Mouse (Mus musculus) T-helper 17 cell (primary cell): ENCODE measurements at regions not wholly inside any gene's neighbourhood (a gene's known extent, or its start where the extent isn't known, plus 50 kb on each side); places are given as distances from the start of the nearest gene placed in this dataset.

Source experiments
- in situ Hi-C, 2 experiments: fragments of 300-600 bp; cut with MboI, MseI; formaldehyde crosslinking; loops; 1 replicate in 1 of 2; 2 replicates in 1 of 2; pipeline ENCODE4 v1.15.1; 2025; ENCODE audit warnings: high pct_unique_total_duplicates in 2 of 2

DNA sequence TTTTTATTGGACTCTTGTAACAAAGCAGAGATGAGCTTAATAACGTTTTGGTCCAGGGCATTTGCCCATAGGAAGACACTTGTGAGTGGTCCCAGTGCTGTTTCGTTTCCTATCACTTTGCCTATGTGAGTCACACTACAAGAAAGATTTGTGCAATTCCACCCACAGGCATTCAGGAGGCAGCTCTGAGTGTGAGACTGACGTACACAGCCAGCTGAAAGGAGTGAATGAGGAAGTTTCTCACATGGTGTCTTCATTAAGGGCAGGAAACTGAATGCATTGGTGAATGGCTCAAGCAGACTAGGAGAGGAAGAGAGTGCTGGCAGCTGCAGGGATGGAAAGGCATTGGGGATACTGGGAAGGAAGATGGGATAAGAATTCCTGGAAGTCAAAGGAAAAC, 230.5 kb upstream of the Fam241a start:
- in situ Hi-C loops: no loop called here

DNA sequence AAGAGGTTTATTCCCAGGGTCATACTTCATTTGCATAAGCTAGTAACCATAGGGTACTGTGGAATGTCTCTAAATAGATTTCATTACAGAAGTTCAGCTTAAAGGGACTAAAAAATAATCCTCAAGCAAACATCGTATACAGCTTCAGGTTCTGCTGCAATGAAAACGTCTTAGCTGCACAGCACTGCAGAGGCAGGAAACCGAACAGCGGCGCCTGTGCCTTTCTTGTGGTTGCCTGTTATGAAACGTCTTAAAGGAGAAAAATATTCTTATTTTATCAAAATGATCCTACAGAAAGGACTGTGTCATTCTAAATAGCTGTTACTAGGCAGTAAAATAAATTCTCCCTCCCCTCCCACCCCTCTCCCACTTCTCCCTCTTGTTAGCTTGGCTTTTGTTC, 226.0 kb upstream of the Fam241a start:
- in situ Hi-C loops: no loop called here

DNA sequence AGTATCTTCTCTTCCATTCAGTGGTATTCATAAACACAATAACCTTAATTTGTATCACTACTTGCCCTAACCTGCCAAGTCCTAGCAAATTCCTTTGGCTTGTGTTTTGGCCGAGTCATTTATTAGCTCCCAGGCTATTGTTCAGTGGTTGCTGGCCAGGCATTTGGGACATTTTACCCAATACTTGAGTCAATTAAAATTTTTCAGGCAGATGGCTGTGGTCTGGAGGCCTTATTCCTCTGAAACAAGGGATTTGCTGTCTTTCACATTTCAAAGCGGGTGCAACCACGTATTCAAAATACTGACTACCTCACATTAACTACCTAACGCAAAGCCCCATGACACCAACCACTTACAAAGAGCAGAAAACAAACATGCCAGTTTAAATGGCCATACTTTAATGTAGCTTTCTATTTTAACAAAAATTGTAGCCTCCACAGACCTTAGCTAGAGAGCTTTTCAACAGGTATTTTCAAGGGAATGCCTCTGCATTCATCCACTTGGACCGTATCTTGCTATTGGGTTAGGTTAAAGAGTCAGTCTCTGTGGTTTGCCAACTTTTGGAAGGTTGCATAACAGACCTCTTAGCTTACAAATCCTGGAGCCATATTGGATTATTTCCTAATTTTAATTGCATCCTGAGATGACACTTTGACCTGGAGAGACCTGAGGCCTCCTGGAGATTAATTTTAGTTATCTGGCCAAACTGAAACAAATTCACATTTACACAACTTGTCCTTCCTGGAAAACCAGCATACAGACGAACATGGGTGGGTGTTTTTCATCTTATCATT, 224.7 kb upstream of the Fam241a start:
- in situ Hi-C loops: no loop called here

DNA sequence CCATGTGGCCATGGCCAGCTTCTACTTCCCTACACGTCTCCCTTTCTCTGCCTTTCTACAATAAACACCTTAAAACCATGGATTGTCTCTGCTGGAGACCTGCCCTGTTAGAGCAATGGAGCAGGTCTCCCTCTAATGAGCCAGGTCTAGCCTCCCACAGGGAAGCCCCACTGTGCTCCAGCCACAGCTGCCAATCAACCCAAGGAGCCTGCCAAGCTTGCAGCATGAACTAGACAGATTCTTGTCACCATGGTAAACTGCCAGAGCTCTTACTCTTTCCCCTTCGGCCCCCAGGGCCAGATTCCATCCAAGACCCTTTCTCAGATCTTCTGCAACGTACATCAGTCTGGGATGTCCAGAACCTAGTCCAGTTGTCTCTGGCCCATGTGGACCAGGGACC, 217.1 kb upstream of the Fam241a start:
- in situ Hi-C loops: no loop called here

DNA sequence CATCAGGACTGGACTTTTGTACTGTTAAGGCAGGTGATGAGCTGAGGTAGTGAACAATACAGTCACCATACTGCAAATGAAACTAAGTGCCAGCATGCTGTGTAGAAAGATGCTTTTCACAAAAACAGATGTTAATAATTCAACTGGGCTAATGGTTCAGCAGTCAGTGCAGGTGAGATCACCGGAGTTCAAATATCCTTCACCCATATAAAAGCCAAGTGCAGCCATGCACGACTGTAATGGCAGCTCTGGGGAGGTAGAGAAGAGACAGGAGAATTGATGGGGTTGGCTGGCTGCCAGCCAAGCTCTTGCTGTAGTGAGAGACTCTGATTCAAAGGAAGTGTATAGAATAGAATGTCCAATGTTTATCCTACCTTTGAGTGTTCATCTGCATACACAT, 214.3 kb upstream of the Fam241a start:
- in situ Hi-C loops: no loop called here

DNA sequence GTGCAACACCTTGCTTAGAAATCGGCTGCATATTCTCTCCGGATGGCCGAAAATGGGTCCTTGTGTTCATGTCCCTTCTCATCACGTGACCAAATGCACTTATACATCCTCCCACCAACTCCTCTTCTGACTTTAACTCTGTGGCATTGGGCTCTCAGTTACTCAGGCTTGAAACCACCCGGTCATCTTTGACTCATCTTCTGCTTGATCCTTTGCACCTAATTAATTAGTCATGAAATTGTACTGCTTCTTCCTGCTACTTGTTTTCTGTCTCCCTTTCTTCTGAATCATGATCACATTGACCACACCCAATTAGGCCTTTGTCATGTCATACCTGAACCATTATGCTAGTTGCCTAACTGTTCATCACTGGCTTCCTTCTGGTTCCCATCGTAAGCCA, 208.4 kb upstream of the Fam241a start:
- in situ Hi-C loops: no loop called here

DNA sequence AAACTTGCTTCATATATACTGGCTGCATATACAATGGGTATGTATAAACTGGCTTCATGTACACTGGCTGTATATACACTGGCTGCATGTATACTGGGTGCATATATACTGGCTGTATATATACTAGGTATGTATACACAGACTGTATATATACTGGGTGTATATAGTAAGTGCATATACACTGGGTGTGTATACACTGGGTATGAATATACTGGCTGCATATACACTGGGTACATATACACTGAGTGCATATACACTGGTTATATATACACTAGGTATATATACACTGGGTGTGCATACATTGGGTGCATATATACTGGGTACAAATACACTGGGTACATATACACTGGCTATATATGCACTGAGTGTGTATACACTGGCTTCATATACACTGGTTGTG, 196.9 kb upstream of the Fam241a start:
- in situ Hi-C loops: no loop called here

DNA sequence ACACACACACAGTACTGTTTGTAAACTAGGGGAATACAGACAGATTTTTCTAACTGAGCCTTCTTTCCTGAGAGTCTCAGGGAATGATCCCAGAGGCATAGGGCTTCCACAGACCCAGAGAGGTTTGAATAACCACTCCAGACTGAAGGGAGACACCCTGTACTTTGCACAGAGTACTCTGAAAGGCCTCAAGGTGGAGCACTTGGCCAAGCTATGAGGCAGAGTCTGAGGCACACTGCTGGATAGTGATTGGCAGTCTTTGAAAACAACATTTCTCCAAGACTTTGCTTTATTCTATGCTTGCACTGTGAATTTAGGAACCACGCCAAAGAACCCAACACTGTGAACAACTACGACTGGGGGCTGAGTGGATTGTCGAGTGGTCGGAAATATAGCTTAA, 192.1 kb upstream of the Fam241a start:
- in situ Hi-C loops: loop anchor here in 1 of 2 experiments (5.0 kb wide), 1 partner anchor 249 kb away; no protein-coding TSS in a partner anchor

DNA sequence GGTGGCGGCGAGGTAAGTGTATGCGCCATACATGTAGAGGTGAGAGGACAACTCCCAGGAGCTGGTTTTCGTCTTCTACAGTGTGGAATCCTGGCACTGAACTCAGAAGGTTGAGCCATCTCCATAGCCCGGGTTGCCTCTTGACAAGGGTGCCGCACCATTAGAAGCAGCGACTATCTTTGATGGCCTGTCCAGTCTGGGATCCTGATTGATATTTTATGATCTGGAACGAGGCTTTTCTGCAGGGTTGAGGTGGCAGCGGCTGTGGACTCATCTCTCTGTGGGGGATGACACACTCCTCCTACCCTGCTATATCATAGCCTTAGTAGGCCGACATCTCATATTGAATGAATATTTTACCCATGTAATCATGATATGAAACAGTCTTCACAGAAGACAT, 191.0 kb upstream of the Fam241a start:
- in situ Hi-C loops: loop anchor here in 1 of 2 experiments (5.0 kb wide), 1 partner anchor 250 kb away; no protein-coding TSS in a partner anchor

DNA sequence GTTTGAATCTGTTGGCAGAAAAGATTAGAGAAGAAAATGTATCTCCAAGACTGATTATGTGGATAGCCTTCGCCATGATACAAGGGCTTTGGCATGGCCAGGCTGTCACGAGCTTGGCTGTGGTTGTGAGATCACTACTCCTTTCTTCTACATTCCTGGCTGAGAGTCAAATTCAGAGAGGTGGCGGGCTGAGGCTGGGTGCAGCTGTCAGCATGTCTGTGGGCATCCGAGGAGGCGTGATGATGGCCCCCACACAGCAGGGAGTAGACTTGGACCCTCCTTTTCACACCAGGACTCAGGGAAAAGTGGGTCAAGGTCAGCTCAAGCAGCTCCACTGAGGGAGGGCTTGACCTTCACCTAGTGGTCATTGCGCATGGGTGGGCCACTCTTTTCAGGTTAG, 186.3 kb upstream of the Fam241a start:
- in situ Hi-C loops: no loop called here

DNA sequence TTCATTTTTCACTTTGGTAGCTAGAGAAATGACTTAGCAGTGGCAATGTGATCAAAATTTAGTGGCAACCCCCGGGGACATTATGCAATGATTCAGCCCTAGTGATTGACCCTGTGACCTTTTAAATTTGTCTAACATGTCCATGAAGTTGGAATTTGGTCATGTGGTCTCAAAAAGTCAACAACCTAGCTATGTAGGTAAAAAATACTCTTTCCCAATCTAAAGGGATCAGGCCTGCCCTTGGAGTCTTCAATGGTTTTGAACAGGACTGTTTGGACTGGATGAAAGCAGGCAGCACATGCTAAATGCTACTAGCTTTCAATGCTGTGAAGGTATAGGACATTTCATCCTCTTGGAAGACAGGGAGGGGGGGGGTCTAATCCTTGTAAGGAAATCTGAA, 185.3 kb upstream of the Fam241a start:
- in situ Hi-C loops: no loop called here

DNA sequence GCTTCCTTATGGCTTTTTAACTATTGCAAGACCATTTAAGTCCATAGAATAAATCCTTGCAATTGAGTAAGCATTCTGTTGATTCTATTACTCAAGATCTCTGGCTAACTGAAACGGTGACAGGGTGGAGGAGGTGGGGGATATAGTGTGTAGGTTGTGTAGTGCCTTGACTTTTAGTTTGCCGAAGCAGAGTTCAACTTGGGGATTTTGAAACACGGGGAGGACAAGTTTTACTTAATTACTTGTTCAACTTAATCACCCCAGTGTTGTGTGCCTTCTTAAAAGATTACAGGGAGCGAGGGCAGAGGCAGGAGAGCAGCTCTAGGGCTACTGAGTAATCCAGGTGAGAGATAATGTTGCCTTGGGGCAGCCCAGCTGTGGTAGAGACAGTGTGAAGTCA, 171.7 kb upstream of the Fam241a start:
- in situ Hi-C loops: no loop called here

DNA sequence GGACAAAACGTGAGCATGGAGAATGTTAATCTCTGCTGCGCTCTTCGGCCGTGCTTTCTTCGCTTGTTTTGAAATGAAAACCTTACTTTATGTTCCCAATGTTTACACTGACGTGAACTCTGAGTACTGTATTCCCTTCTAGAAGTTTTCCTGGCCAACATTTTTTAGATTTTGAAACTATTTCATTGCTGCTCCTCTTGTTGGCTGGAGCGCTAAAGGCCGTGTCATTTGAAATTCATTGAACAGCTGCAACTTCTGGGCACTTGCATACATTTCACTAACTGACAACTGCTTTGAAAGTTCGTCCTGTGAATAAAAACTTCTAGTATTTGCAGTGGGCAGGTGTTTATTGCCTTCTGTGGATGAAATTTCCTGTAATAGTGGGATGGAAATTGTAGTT, 157.9 kb upstream of the Fam241a start:
- in situ Hi-C loops: no loop called here

DNA sequence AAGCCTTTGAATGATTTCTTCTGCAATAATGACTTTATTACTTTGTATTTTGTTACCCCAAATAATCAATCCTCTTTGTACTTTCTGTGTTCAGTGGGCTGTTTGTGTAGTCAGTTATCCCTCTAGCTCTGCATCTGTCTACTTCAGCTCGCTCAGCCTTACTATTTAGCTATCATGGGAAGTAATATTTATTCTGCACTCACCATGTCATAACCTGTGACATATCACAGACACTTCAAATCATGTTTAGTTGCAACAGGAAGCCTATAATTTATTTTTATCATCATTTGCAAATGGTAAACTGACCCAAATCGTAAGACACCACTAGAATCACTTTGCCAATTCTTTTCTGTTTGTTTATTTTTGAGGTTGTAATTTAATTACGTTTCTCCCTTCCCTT, 147.6 kb upstream of the Fam241a start:
- in situ Hi-C loops: no loop called here

DNA sequence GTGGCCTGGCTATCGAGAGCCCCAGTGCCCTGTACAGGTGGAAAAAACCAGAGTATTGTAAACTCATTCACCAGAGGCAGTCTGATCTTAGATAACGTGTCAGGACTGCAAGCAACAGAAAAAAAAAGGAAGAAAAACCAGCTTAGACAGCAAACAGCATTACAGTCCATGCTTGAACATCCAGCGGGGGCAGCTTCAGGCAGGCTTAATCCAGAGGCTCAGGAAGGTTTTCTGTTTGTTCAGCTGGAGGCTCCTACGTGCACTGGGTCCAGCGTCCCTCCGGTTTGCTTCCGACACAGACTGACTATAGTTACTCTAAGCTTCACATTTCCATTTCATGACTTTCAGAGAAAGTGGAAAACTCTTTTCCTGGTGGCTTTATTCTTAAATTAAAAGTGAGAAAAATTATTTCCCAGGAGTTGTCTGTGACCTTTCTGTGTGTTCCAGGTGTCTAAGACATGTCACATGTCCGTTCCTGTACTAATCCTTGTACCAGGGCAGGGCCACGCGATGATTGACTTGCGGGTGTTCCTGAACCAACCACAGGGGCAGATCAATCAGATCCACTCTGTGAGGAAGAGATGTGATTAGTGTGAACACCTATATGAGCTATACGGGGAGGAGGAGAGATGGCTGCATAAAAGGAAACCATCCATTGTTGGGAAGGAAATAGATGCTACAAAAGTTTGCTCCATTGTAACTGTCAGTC, 144.4 kb upstream of the Fam241a start:
- in situ Hi-C loops: no loop called here

DNA sequence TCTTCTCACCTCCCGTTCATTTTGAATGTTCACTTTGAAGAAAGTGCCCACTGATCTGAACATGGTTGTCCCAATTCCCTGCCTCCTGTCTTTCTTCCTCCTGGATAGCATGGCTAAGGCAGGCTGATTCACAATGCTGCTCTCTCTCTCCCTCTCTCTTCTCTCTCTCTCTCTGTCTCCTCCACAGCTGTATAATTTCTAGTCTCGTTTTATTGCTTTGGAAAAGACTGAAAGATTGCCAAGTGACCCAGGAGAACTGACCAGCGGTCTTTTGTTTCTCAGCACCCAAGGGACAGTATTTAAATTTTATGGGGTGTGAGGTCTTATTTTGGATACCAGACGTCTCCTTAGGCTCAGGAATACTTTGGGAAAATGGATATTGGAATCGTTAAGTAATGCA, 143.1 kb upstream of the Fam241a start:
- in situ Hi-C loops: no loop called here

DNA sequence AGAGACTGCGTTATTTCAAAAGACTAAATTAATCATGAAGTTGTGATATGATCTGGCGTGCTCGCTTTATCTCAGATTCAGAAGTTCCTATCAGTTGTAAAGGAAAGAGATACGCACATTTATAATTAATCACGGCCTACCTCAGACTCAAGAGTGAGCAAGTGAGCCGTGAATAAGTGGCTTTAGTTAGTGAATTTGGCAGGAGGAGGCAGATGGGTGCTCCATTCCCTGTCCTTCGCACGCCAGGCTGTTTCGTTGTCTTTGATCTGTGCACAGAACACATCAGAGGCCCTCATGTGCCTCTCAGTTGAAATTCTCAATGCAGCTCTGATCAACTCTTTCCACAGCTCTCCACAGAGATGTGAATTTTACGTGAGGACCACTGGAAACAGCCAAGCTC, 140.4 kb upstream of the Fam241a start:
- in situ Hi-C loops: no loop called here

DNA sequence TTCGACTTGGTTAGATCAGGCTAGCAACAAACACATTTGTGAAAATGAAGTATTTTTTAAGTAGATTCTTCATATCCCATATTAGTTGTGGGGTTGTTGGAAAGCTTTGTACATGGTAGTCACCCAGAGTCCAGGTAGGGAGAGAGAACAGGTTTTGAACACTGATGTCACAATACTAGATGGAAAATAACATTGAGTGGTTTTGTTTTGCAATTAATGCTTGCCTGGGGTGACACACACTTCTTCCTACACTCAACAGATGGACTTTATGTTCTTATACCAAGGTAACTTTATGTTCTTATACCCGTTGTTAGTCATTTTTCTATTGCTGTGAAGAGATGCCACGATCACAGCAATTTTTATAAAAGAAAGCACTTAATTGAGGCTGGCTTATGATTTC, 134.2 kb upstream of the Fam241a start:
- in situ Hi-C loops: no loop called here

DNA sequence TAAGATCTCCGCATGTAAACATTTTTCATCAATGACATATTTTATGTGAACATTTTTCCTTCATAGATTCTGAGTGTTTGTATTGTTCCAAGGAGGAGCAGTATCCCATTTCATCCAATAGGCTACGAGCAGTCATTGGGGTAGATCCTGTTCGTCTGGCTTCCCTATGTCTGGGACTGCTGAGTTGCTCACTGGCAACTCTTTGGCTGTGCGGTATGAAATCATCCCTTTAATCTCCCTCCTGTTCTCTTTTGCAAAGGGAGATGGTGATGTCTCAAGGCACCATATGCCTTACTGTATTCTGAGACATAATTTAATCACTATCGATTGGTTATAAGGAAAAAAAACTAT, 133.4 kb upstream of the Fam241a start:
- in situ Hi-C loops: no loop called here

DNA sequence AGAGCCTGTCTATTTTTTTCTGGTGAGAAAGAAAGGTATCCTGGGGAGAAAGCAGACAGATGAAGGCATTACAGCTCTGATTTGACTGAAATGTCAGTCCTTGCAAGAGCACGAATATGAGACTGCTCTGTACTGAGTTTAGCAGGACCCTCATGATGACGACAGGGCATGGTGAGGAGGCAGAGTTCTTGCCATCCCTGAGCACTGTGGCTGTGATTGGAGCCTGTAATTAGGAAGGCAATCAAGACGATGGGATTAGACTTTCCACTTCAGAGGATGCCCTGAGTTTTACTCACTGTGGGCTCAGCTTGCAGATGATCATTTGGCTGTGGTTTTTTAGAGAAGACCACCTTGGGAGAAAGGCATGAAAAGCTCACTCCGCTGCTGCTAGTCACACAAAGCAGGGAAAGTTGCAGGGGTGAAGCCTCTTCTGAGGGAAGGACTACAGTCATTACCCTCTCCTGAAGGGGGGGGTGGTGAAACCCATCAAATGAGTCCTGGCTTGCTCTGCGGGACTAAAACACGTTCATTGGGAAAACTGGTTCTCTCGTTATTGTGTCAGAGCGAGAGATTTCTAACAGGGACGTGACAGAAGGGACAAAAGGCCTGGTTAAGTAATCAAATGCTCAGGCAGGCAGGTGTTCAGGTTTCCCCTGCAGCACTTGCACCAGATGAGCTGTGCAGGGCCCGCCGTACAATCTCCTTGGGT, 132.9 kb upstream of the Fam241a start:
- in situ Hi-C loops: no loop called here

DNA sequence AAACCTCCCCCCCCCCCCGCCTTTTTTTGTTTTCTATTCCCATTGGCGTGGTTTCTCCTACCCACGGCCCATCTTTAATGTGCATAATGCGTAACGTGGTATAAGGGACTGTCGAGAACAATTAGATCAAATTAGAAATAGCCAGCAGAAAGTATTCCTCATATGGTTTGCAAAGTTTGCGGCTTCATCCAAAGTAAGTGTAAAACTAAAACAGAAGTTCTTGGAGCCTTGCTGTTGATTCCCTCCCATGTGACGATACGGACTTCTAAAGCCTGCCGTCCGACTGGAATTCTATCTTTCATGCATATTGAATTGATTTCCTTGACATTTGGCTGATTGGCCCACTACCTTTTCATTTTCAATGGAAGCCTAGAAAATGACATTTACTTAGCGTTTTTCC, 128.7 kb upstream of the Fam241a start:
- in situ Hi-C loops: no loop called here

DNA sequence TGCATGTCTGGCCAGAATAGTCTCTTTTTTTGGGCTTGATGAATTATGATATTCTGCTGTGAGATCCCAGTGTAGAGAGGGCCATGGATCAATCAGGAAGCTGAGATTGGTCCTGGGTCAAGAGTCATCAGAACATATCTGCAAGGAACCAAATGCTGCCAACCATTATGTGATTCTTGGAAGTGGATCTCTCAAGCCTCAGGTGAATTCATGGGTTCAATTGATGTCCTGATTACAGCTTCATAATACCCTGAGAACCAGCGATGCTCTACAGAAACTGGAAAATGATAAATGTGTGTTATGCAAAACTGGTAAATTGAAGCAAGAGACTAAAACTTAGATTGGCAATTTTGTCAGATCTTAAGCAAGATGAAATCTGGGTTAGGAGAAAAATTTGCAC, 118.8 kb upstream of the Fam241a start:
- in situ Hi-C loops: loop anchor here in 1 of 2 experiments (10.0 kb wide), 1 partner anchor 1220 kb away; no protein-coding TSS in a partner anchor
